Mouse (Mus musculus): ENCODE results near the gene 4933424G06Rik.

DNA sequence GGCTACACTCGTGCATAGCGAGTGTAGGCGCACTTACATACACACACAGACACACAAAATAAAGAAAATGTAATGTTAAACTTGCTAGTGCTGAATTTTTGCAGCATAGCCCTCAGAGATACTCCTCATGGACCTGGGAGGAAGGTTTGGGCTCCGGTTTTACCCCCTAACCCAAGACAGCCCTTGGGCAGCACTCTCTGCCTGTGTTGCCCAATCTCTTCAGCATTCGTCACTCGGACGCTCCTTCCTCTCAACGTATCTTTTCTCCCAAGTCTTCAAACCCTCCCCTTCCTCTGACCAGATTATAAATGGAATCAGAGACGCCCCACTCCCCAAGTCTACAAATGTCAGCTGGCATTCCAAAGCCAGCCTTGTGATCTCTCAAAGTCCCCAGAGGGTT lies 33.1 kb downstream of the 4933424G06Rik start:
- no peak for TF ChIP-seq CTCF (IDR thresholded peaks at IDR 0.05; ENCODE audit: extremely low read depth, insufficient read depth, low read length)
- TF ChIP-seq POLR2A (IDR thresholded peaks at IDR 0.05; ENCODE audit: extremely low read depth, insufficient read depth, low read length) = no peak
